14 mouse cellular contexts compared by ENCODE assay signal in genomic region chr7:139300423-139300822, GRCm38 (mm10). TPM values are rescaled to one million over a fixed set of nuclear protein-coding genes. Genes with fewer than 3 reads are reported as not detected.
DNase-seq lines count a peak whose midpoint lies in the region; ATAC-seq and TF ChIP-seq lines count a peak whose summit lies in the region.
"Had no signal": no experiment of that assay in that cellular context is flagged by ENCODE, and none has a peak within 500 bp of the region (broad histone marks: within the 10 kb centered on the region; RNA-seq: fewer than 3 reads in every experiment).

No protein-coding gene starts in this region.

- H3K4me3 ChIP-seq in hindbrain, postnatal 0 days (ENCODE audit: low read length), result no peak overlapping the region
- no peak overlapping the region for H3K4me3 ChIP-seq in hindbrain, embryonic 16.5 days (ENCODE audit: low read length)
- H3K4me3 ChIP-seq in forebrain, embryonic 16.5 days (replicated peaks; ENCODE audit: low read length), result no peak overlapping the region
- H3K4me3 ChIP-seq in midbrain, embryonic 10.5 days, result no peak overlapping the region
- no peak overlapping the region for H3K4me3 ChIP-seq in liver, embryonic 12.5 days
- H3K4me3 ChIP-seq: heart, embryonic 15.5 days; intestine, embryonic 15.5 days; limb, embryonic 13.5 days; lung, embryonic 15.5 days had no signal

- TF ChIP-seq CTCF in hindbrain, postnatal 0 days (IDR thresholded peaks at IDR 0.05; ENCODE audit: low read depth), result no peak

- no peaks in the 10 kb centered on the region for H3K36me3 ChIP-seq in hindbrain, postnatal 0 days (ENCODE audit: insufficient read depth, low read length)
- no peaks in the 10 kb centered on the region for H3K36me3 ChIP-seq in hindbrain, embryonic 16.5 days (ENCODE audit: control insufficient read depth, insufficient read depth, low read length)
- no peaks in the 10 kb centered on the region for H3K36me3 ChIP-seq in forebrain, embryonic 16.5 days (ENCODE audit: control insufficient read depth, insufficient read depth)
- H3K36me3 ChIP-seq in midbrain, embryonic 10.5 days, result no peaks in the 10 kb centered on the region
- H3K36me3 ChIP-seq in liver, embryonic 12.5 days, result no peaks in the 10 kb centered on the region
- H3K36me3 ChIP-seq: heart, embryonic 15.5 days; intestine, embryonic 15.5 days; limb, embryonic 13.5 days; lung, embryonic 15.5 days had no signal

- WGBS in hindbrain, postnatal 0 days, result 43% methylated on average over 7 of the region's 7 CpGs
- WGBS in hindbrain, embryonic 16.5 days, result 38% methylated on average over 7 of the region's 7 CpGs
- 49% methylated on average over 7 of the region's 7 CpGs for WGBS in forebrain, embryonic 16.5 days
- 59% methylated on average over 7 of the region's 7 CpGs for WGBS in midbrain, embryonic 10.5 days
- 48% methylated on average over 7 of the region's 7 CpGs for WGBS in liver, embryonic 12.5 days (ENCODE audit: insufficient replicate concordance)

- H3K4me2 ChIP-seq in hindbrain, postnatal 0 days (ENCODE audit: low read depth, low read length), result no peak overlapping the region
- no peak overlapping the region for H3K4me2 ChIP-seq in hindbrain, embryonic 16.5 days (ENCODE audit: low read length)
- H3K4me2 ChIP-seq in forebrain, embryonic 16.5 days (ENCODE audit: low read length), result no peak overlapping the region
- H3K4me2 ChIP-seq in liver, embryonic 12.5 days, result no peak overlapping the region
- H3K4me2 ChIP-seq: heart, embryonic 15.5 days; intestine, embryonic 15.5 days; limb, embryonic 13.5 days; lung, embryonic 15.5 days had no signal

- H3K27ac ChIP-seq in hindbrain, postnatal 0 days, result no peak overlapping the region
- H3K27ac ChIP-seq in hindbrain, embryonic 16.5 days (ENCODE audit: low read depth, low read length), result no peak overlapping the region
- no peak overlapping the region for H3K27ac ChIP-seq in forebrain, embryonic 16.5 days (ENCODE audit: low read length)
- H3K27ac ChIP-seq in midbrain, embryonic 10.5 days (replicated peaks), result no peak overlapping the region
- H3K27ac ChIP-seq in liver, embryonic 12.5 days, result no peak overlapping the region
- H3K27ac ChIP-seq: heart, embryonic 15.5 days; intestine, embryonic 15.5 days; limb, embryonic 13.5 days; lung, embryonic 15.5 days had no signal

- H3K9me3 ChIP-seq in hindbrain, postnatal 0 days (ENCODE audit: low read length), result no peaks in the 10 kb centered on the region
- H3K9me3 ChIP-seq in hindbrain, embryonic 16.5 days (ENCODE audit: control insufficient read depth, low read length), result no peaks in the 10 kb centered on the region
- no peaks in the 10 kb centered on the region for H3K9me3 ChIP-seq in forebrain, embryonic 16.5 days (ENCODE audit: control insufficient read depth, low read length)
- H3K9me3 ChIP-seq in midbrain, embryonic 10.5 days (replicated peaks), result no peaks in the 10 kb centered on the region
- H3K9me3 ChIP-seq in liver, embryonic 12.5 days (replicated peaks), result no peaks in the 10 kb centered on the region
- H3K9me3 ChIP-seq: heart, embryonic 15.5 days; intestine, embryonic 15.5 days; limb, embryonic 13.5 days; lung, embryonic 15.5 days had no signal

- no peak overlapping the region for H3K9ac ChIP-seq in hindbrain, postnatal 0 days (replicated peaks; ENCODE audit: low read length)
- no peak overlapping the region for H3K9ac ChIP-seq in hindbrain, embryonic 16.5 days (ENCODE audit: low read depth, low read length)
- no peak overlapping the region for H3K9ac ChIP-seq in forebrain, embryonic 16.5 days (replicated peaks; ENCODE audit: low read depth, low read length)
- no peak overlapping the region for H3K9ac ChIP-seq in liver, embryonic 12.5 days
- H3K9ac ChIP-seq: heart, embryonic 15.5 days; intestine, embryonic 15.5 days; limb, embryonic 13.5 days; lung, embryonic 15.5 days had no signal

- DNase-seq in hindbrain, postnatal 0 days (ENCODE audit: low spot score), result peak; percentile 54
- peak; percentile 92 to 96 for DNase-seq in adrenal gland, adult (ENCODE audit: inconsistent age in 2 of 2, low spot score in 1 of 2)
- peak; percentile 92 for DNase-seq in brain, adult 2 months (ENCODE audit: low read depth, low spot score)
- peak; percentile 49 to 51 for DNase-seq in left cerebral cortex, adult 8-10 months (ENCODE audit: low spot score in 2 of 2)
- no peak for DNase-seq in midbrain, embryonic 10.5 days (ENCODE audit: low spot score)
- DNase-seq: midbrain, embryonic 14.5 days had no signal

- no peak for ATAC-seq in hindbrain, postnatal 0 days
- no peak for ATAC-seq in hindbrain, embryonic 16.5 days
- ATAC-seq in forebrain, embryonic 16.5 days, result no peak
- no peak for ATAC-seq in liver, embryonic 12.5 days
- ATAC-seq: intestine, embryonic 15.5 days; Patski had no signal

- H3K4me1 ChIP-seq in hindbrain, postnatal 0 days (ENCODE audit: insufficient read depth, low read length), result no peaks in the 10 kb centered on the region
- no peaks in the 10 kb centered on the region for H3K4me1 ChIP-seq in hindbrain, embryonic 16.5 days (ENCODE audit: control insufficient read depth, insufficient read depth, low read depth, low read length)
- 0 out of 2 replicates have a peak, but pooled peaks cover 2% of the 10 kb centered on the region for H3K4me1 ChIP-seq in forebrain, embryonic 16.5 days (replicated peaks; ENCODE audit: control insufficient read depth, insufficient read depth, low read length)
- peaks cover 13% of the 10 kb centered on the region for H3K4me1 ChIP-seq in midbrain, embryonic 10.5 days
- H3K4me1 ChIP-seq in liver, embryonic 12.5 days, result peaks cover 15% of the 10 kb centered on the region

- no peaks in the 10 kb centered on the region for H3K27me3 ChIP-seq in hindbrain, postnatal 0 days (ENCODE audit: insufficient read depth, low read length)
- no peaks in the 10 kb centered on the region for H3K27me3 ChIP-seq in hindbrain, embryonic 16.5 days (replicated peaks; ENCODE audit: control insufficient read depth, insufficient read depth, low read length)
- H3K27me3 ChIP-seq in forebrain, embryonic 16.5 days (replicated peaks; ENCODE audit: control insufficient read depth, insufficient read depth, low read length), result 0 out of 2 replicates have a peak, but pooled peaks cover 2% of the 10 kb centered on the region
- peaks cover 16% of the 10 kb centered on the region; the same call in 1 of the 2 replicates for H3K27me3 ChIP-seq in midbrain, embryonic 10.5 days (ENCODE audit: low read depth, poor library complexity, severe bottlenecking)
- 0 out of 2 replicates have a peak, but pooled peaks cover 5% of the 10 kb centered on the region for H3K27me3 ChIP-seq in liver, embryonic 12.5 days (replicated peaks)
- H3K27me3 ChIP-seq: heart, embryonic 15.5 days; intestine, embryonic 15.5 days; lung, embryonic 15.5 days; Patski had no signal

RNA-seq across cellular contexts. Expression of gene Pwwp2b, which starts 52.1 kb away (rescaled TPM):
- total RNA-seq in hindbrain, postnatal 0 days (2014; rRNA removed), result 6.6 and 6.7 TPM in 2 replicates
- polyA plus RNA-seq in hindbrain, postnatal 0 days (2015; fragmentation: Nextera tagmentation; extraction: Ambion mirVana), result 4.0 and 4.8 TPM in 2 replicates
- polyA plus RNA-seq in hindbrain, embryonic 16.5 days (2015; fragmentation: Nextera tagmentation; extraction: Ambion mirVana), result 5.6 and 6.4 TPM in 2 replicates
- total RNA-seq in left cerebral cortex, adult 8-10 months (2022), result 10 to 100 TPM; 16.8 to 18.3 (median 17.7) TPM
- polyA plus RNA-seq in forebrain, embryonic 16.5 days (2015; fragmentation: Nextera tagmentation; extraction: Ambion mirVana), result 5.9 and 7.7 TPM in 2 replicates
- 4.3 and 4.4 TPM in 2 replicates for polyA plus RNA-seq in midbrain, embryonic 10.5 days (2016; fragmentation: Nextera tagmentation; extraction: Ambion mirVana)
- 2.3 and 2.7 TPM in 2 replicates for polyA plus RNA-seq in liver, embryonic 12.5 days (2016; fragmentation: Nextera tagmentation; extraction: Ambion mirVana)
